Mouse (Mus musculus): ENCODE measurements around the gene Dlgap1.

- TF ChIP-seq CTCF (IDR thresholded peaks at IDR 0.05; ENCODE audit: low read depth) (no peak), EP300 (IDR thresholded peaks at IDR 0.05; ENCODE audit: low read depth) (no peak)
These were observed 474.1 kb downstream of the Dlgap1 start for GRCm38 (mm10) chr17:70442976-70443375.
